Mouse (Mus musculus) lung, adult 2 months (tissue): ENCODE measurements around the gene Snapc5.

Experiments used
- CTCF ChIP-seq: fragments of 200-500 bp; IDR thresholded peaks from 2 replicates; pipeline ENCODE4 v1.5.1; 2011; ENCODE audit warnings: mild to moderate bottlenecking, low read length, control low read depth; ENCODE audit not compliant: insufficient read depth
- POLR2A ChIP-seq: fragments of 200-500 bp; IDR thresholded peaks from 2 replicates; pipeline ENCODE4 v1.6.1; 2011; ENCODE audit warnings: low read depth, mild to moderate bottlenecking, control low read depth, low read length, borderline replicate concordance; ENCODE audit errors: extremely low read depth

- TF ChIP-seq CTCF (no peak), POLR2A (no peak)
Observed at GRCm38 (mm10) chr9:64156641-64157040, 22.4 kb upstream of the Snapc5 start.
